Mouse (Mus musculus) CH12.LX (cell line): ENCODE measurements around the gene Gm20517.

Experiments used
- CTCF ChIP-seq, 2 experiments: IDR thresholded peaks in 1 of 2; conservative IDR thresholded peaks in 1 of 2; 2 replicates each; pipeline ENCODE4 v1.5.1; 2011 to 2012; ENCODE audit warnings: low read depth in 2 of 2, low read length in 2 of 2, improper control_type of control experiment in 1 of 2, inconsistent platforms in 1 of 2, mild to moderate bottlenecking in 1 of 2, moderate library complexity in 1 of 2
- EP300 ChIP-seq: IDR thresholded peaks from 2 replicates; pipeline ENCODE4 v1.6.1; 2011; ENCODE audit warnings: low read length, improper control_type of control experiment
- MAFK ChIP-seq: IDR thresholded peaks from 2 replicates; pipeline ENCODE4 v1.6.1; 2011; ENCODE audit warnings: low read length, improper control_type of control experiment; ENCODE audit not compliant: insufficient replicate concordance
- MXI1 ChIP-seq: IDR thresholded peaks from 2 replicates; pipeline ENCODE4 v1.6.1; 2011; ENCODE audit warnings: mild to moderate bottlenecking, low read depth, low read length, improper control_type of control experiment
- POLR2A ChIP-seq: IDR thresholded peaks from 2 replicates; pipeline ENCODE4 v1.6.1; 2011; ENCODE audit warnings: low read depth, mild to moderate bottlenecking, improper control_type of control experiment, low read length
- ZC3H11A ChIP-seq: IDR thresholded peaks from 2 replicates; pipeline ENCODE4 v1.6.1; 2012; ENCODE audit warnings: low read depth, mild to moderate bottlenecking, inconsistent platforms, low read length, improper control_type of control experiment

- TF ChIP-seq POLR2A (no peak), MAFK (no peak), EP300 (no peak), MXI1 (no peak), ZC3H11A (no peak), CTCF (conservative IDR thresholded peaks at IDR 0.05 in 1 of 2, IDR thresholded peaks at IDR 0.05 in 1 of 2; ENCODE audit: low read depth in 2 of 2, low read length in 2 of 2) (no peak)
These were observed 233 bp downstream of the Gm20517 start for GRCm38 (mm10) chr17:47611661-47611982.
